18 mouse cellular contexts compared by ENCODE assay signal in genomic region chr11:25696168-25696567, GRCm38 (mm10).
DNase-seq lines count a peak whose midpoint lies in the region; ATAC-seq and TF ChIP-seq lines count a peak whose summit lies in the region.
"Had no signal": no experiment of that assay in that cellular context is flagged by ENCODE, and none has a peak within 500 bp of the region (broad histone marks: within the 10 kb centered on the region; RNA-seq: fewer than 3 reads in every experiment).

No protein-coding gene starts in this region.

- H3K79me2 ChIP-seq in heart, adult 2 months (replicated peaks; ENCODE audit: control insufficient read depth, insufficient read depth, low read length): no peaks in the 10 kb centered on the region

- H3K36me3 ChIP-seq in forebrain, embryonic 10.5 days (replicated peaks): no peaks in the 10 kb centered on the region
- H3K36me3 ChIP-seq in hindbrain, embryonic 14.5 days (replicated peaks; ENCODE audit: control insufficient read depth, insufficient read depth): no peaks in the 10 kb centered on the region
- H3K36me3 ChIP-seq in neural tube, embryonic 13.5 days: no peaks in the 10 kb centered on the region
- no peaks in the 10 kb centered on the region for H3K36me3 ChIP-seq in heart, adult 2 months (ENCODE audit: control insufficient read depth, insufficient read depth, low read length)
- H3K36me3 ChIP-seq: limb, embryonic 10.5 days; liver, embryonic 15.5 days had no signal

- H3K27ac ChIP-seq in forebrain, embryonic 10.5 days: peak overlapping the region; percentile 25; the same call in 1 of the 2 replicates
- peak overlapping the region; percentile 2 for H3K27ac ChIP-seq in hindbrain, embryonic 14.5 days
- H3K27ac ChIP-seq in neural tube, embryonic 13.5 days (replicated peaks): peak overlapping the region; percentile 77
- H3K27ac ChIP-seq in heart, adult 2 months: no peak overlapping the region
- H3K27ac ChIP-seq: limb, embryonic 10.5 days; liver, embryonic 15.5 days had no signal

- peaks cover 40% of the 10 kb centered on the region for H3K4me1 ChIP-seq in forebrain, embryonic 10.5 days
- peaks cover 12% of the 10 kb centered on the region; the same call in 1 of the 2 replicates for H3K4me1 ChIP-seq in hindbrain, embryonic 14.5 days (replicated peaks; ENCODE audit: control insufficient read depth, insufficient read depth, low read length)
- H3K4me1 ChIP-seq in neural tube, embryonic 13.5 days (replicated peaks): peaks cover 34% of the 10 kb centered on the region
- H3K4me1 ChIP-seq in heart, adult 2 months (ENCODE audit: control insufficient read depth, insufficient read depth, low read length): no peaks in the 10 kb centered on the region
- H3K4me1 ChIP-seq: liver, embryonic 15.5 days had no signal

- H3K9me3 ChIP-seq in forebrain, embryonic 10.5 days: no peaks in the 10 kb centered on the region
- H3K9me3 ChIP-seq in hindbrain, embryonic 14.5 days (ENCODE audit: control insufficient read depth, low read length): no peaks in the 10 kb centered on the region
- no peaks in the 10 kb centered on the region for H3K9me3 ChIP-seq in neural tube, embryonic 13.5 days
- H3K9me3 ChIP-seq: limb, embryonic 10.5 days; liver, embryonic 15.5 days had no signal

- no peak overlapping the region for H3K9ac ChIP-seq in hindbrain, embryonic 14.5 days
- no peak overlapping the region for H3K9ac ChIP-seq in neural tube, embryonic 13.5 days
- H3K9ac ChIP-seq in heart, adult 2 months (ENCODE audit: low read depth, low read length): no peak overlapping the region
- H3K9ac ChIP-seq: liver, embryonic 15.5 days had no signal

- no peak overlapping the region for H3K4me2 ChIP-seq in hindbrain, embryonic 14.5 days (replicated peaks)
- H3K4me2 ChIP-seq in neural tube, embryonic 13.5 days: no peak overlapping the region
- H3K4me2 ChIP-seq: liver, embryonic 15.5 days had no signal

- 55% methylated on average over 5 of the region's 5 CpGs for whole genome bisulfite sequencing in forebrain, embryonic 10.5 days
- WGBS in hindbrain, embryonic 14.5 days: 17% methylated on average over 5 of the region's 5 CpGs
- WGBS in neural tube, embryonic 13.5 days: 20% methylated on average over 5 of the region's 5 CpGs
- 65% methylated on average over 5 of the region's 5 CpGs for WGBS in heart, adult 2 months

- H3K27me3 ChIP-seq in forebrain, embryonic 10.5 days (ENCODE audit: poor library complexity, severe bottlenecking): no peaks in the 10 kb centered on the region; the same call in 1 of the 2 replicates
- H3K27me3 ChIP-seq in hindbrain, embryonic 14.5 days (ENCODE audit: control insufficient read depth, insufficient read depth, low read length): no peaks in the 10 kb centered on the region
- no peaks in the 10 kb centered on the region for H3K27me3 ChIP-seq in neural tube, embryonic 13.5 days
- no peaks in the 10 kb centered on the region for H3K27me3 ChIP-seq in heart, adult 2 months (ENCODE audit: control insufficient read depth, insufficient read depth, low read length)
- H3K27me3 ChIP-seq: CH12.LX; liver, embryonic 15.5 days had no signal

- TF ChIP-seq CTCF in heart, adult 2 months (IDR thresholded peaks at IDR 0.05): no peak

- peak; percentile 30 for DNase-seq in embryo, embryonic 10 days (ENCODE audit: low spot score)
- DNase-seq in embryo, embryonic 9.5 days (ENCODE audit: extremely low spot score): no peak
- no peak for DNase-seq in forebrain, embryonic 10.5 days (ENCODE audit: extremely low spot score, low spot score)
- DNase-seq in hindbrain, embryonic 14.5 days (ENCODE audit: low spot score): no peak
- no peak for DNase-seq in heart, adult 2 months
- no peak for DNase-seq in left cerebral cortex, adult 18-20 months (ENCODE audit: low spot score in 2 of 2)
- DNase-seq in adrenal gland, postnatal 14 days: no peak
- DNase-seq: adrenal gland, postnatal 25 days; heart, adult 11 months; kidney, postnatal 36 days; layer of hippocampus, postnatal 36 days; lung, postnatal 36 days had no signal

- ATAC-seq in hindbrain, embryonic 14.5 days (ENCODE audit: low FRiP score): 0 out of 2 replicates have a peak, but pooled peaks have one; percentile 35
- 0 out of 2 replicates have a peak, but pooled peaks have one; percentile 20 for ATAC-seq in neural tube, embryonic 13.5 days (ENCODE audit: low read depth)
- ATAC-seq: intestine, embryonic 16.5 days had no signal

- intact Hi-C loops in heart, adult 2 months (cut with DNase I): no loop called here

- no peak overlapping the region for H3K4me3 ChIP-seq in forebrain, embryonic 10.5 days
- no peak overlapping the region for H3K4me3 ChIP-seq in hindbrain, embryonic 14.5 days (replicated peaks; ENCODE audit: low read length)
- H3K4me3 ChIP-seq in neural tube, embryonic 13.5 days: no peak overlapping the region
- H3K4me3 ChIP-seq in heart, adult 2 months: no peak overlapping the region
- H3K4me3 ChIP-seq: erythroblast, embryonic 14.5 days; limb, embryonic 10.5 days; liver, embryonic 15.5 days had no signal

- no peak for TF ChIP-seq POLR2A in heart, adult 2 months (IDR thresholded peaks at IDR 0.05; ENCODE audit: insufficient read depth, low read depth, low read length)

- no peak for TF ChIP-seq EP300 in heart, adult 2 months (IDR thresholded peaks at IDR 0.05; ENCODE audit: insufficient read depth, low read depth, low read length)
